Mouse (Mus musculus) ES-E14 (cell line): ENCODE results near the gene Klk10.

Experiments used
- CHD2 ChIP-seq: IDR thresholded peaks from 2 replicates; pipeline ENCODE4 v1.6.1; 2014; ENCODE audit warnings: mild to moderate bottlenecking, low read depth, low read length, inconsistent platforms
- MAFK ChIP-seq: IDR thresholded peaks from 2 replicates; pipeline ENCODE4 v1.6.1; 2014; ENCODE audit warnings: mild to moderate bottlenecking, low read depth, low read length, inconsistent platforms; ENCODE audit not compliant: insufficient read depth
- ZC3H11A ChIP-seq: IDR thresholded peaks from 2 replicates; pipeline ENCODE4 v1.6.1; 2012; ENCODE audit warnings: low read depth, mild to moderate bottlenecking, inconsistent platforms, low read length, borderline replicate concordance
- ZNF384 ChIP-seq: IDR thresholded peaks from 2 replicates; pipeline ENCODE4 v1.6.1; 2012; ENCODE audit warnings: low read depth, low read length, inconsistent platforms

GRCm38 (mm10) chr7:43752806-43753205 is 28.0 kb upstream of the Klk10 start:
- TF ChIP-seq ZC3H11A (no peak), MAFK (no peak), ZNF384 (no peak), CHD2 (no peak)
